Mouse (Mus musculus) spleen, adult 2 months (tissue): ENCODE data around the gene Peg12.

ENCODE experiments used
- CTCF ChIP-seq: fragments of 200-500 bp; IDR thresholded peaks from 2 replicates; pipeline ENCODE4 v1.5.1; 2011; ENCODE audit warnings: mild to moderate bottlenecking, inconsistent platforms; ENCODE audit not compliant: insufficient read depth, insufficient read length, insufficient replicate concordance; ENCODE audit errors: extremely low read depth
- POLR2A ChIP-seq: fragments of 200-500 bp; IDR thresholded peaks from 2 replicates; pipeline ENCODE4 v1.6.1; 2011; ENCODE audit warnings: low read depth, low read length, inconsistent platforms

DNA sequence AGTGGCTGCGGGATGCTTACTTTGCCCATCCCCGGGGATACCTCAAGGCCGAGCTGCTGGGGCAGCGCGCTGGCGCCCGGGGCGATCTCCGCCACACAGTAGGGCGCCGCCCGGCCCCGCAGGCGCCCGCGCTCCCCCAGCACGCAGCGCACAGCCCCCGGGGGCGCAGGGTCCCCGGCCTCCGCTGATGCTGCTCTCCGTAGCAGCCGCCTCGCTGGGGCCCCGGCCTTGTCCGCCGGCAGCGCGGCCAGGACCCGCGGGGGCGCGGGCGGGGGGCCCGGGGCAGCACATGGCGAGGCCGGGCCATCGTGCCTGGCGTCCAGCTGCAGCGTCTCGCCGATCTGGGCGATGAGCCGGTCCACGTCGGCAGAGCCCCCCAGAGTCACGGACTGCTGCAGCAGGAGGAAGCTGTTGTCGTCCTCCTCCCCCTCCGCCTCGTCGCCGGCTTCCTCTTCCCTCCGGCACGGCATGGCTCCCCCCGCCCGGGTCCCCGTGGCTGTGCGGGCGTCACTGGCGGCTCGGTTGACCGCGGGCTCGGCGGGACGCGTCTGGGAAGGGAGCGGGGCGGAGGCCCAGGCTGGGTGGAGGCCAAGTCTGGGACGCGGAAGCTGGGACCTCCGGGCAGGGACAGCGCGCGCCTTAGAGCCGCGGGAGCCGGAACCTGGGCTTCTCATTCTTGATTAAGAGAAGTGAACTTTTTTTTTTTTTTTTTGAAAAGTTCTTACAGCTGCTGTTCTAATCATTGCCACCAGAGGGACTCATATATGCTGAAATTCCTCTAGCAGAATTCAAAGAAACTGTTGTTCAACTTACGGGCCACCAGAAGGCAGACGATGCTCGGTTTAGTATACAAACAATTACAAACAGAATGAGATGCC, at the start of gene Peg12:
- TF ChIP-seq CTCF (no peak), POLR2A (no peak)
